ENCODE assay signal across 8 mouse cellular contexts in genomic region chr12:72760376-72761229, GRCm38 (mm10). TPM values are rescaled to one million over a fixed set of nuclear protein-coding genes. Genes with fewer than 3 reads are reported as not detected.
A peak's percentile ranks its signal among the peaks of the same experiment; 100 is the strongest.
DNase-seq lines count a peak whose midpoint lies in the region; ATAC-seq and TF ChIP-seq lines count a peak whose summit lies in the region.

No protein-coding gene starts in this region.

- no peak for TF ChIP-seq CTCF in ES-Bruce4 (IDR thresholded peaks at IDR 0.05; ENCODE audit: low read depth, low read length)
- no peak for TF ChIP-seq CTCF in heart, postnatal 0 days (IDR thresholded peaks at IDR 0.05; ENCODE audit: low read depth)
- TF ChIP-seq CTCF in testis, adult 2 months (IDR thresholded peaks at IDR 0.05; ENCODE audit: control insufficient read depth, insufficient read depth, insufficient replicate concordance, low read depth, low read length) = no peak

- H3K4me3 ChIP-seq in ES-Bruce4 (ENCODE audit: low read depth, low read length) = peak overlapping the region; percentile 84
- peak overlapping the region; percentile 93 for H3K4me3 ChIP-seq in forebrain, embryonic 11.5 days (ENCODE audit: low read depth, low read length)
- H3K4me3 ChIP-seq in heart, postnatal 0 days (ENCODE audit: low read depth, low read length) = peak overlapping the region; percentile 95
- peak overlapping the region; percentile 92 for H3K4me3 ChIP-seq in liver, embryonic 16.5 days (ENCODE audit: low read depth, low read length)
- peak overlapping the region; percentile 90 for H3K4me3 ChIP-seq in neural tube, embryonic 13.5 days
- H3K4me3 ChIP-seq in testis, adult 2 months (ENCODE audit: control insufficient read depth, low read depth, low read length) = peak overlapping the region; percentile 100

- TF ChIP-seq EP300 in ES-Bruce4 (IDR thresholded peaks at IDR 0.05; ENCODE audit: insufficient read depth, low read depth, low read length) = no peak
- peak; percentile 73 for TF ChIP-seq EP300 in heart, postnatal 0 days (IDR thresholded peaks at IDR 0.05; ENCODE audit: low read depth)

- no peaks in the 10 kb centered on the region for H3K27me3 ChIP-seq in ES-Bruce4 (ENCODE audit: control insufficient read depth, insufficient read depth, low read length, poor library complexity, severe bottlenecking)
- no peaks in the 10 kb centered on the region for H3K27me3 ChIP-seq in forebrain, embryonic 11.5 days (ENCODE audit: control insufficient read depth, insufficient read depth, low read length)
- H3K27me3 ChIP-seq in heart, postnatal 0 days (ENCODE audit: control insufficient read depth, insufficient read depth, low read length) = no peaks in the 10 kb centered on the region
- H3K27me3 ChIP-seq in liver, embryonic 16.5 days (ENCODE audit: control insufficient read depth, insufficient read depth, low read depth, low read length) = no peaks in the 10 kb centered on the region
- H3K27me3 ChIP-seq in neural tube, embryonic 13.5 days = no peaks in the 10 kb centered on the region
- H3K27me3 ChIP-seq in testis, adult 2 months (ENCODE audit: control insufficient read depth, insufficient read depth, low read length) = no peaks in the 10 kb centered on the region

- peak; percentile 45 for TF ChIP-seq POLR2A in ES-Bruce4 (IDR thresholded peaks at IDR 0.05; ENCODE audit: insufficient read depth, low read length)
- peak; percentile 76 for TF ChIP-seq POLR2A in testis, adult 2 months (IDR thresholded peaks at IDR 0.05; ENCODE audit: control insufficient read depth, low read depth, low read length)

- peak overlapping the region; percentile 42 for H3K27ac ChIP-seq in ES-Bruce4 (ENCODE audit: insufficient read depth, low read length)
- H3K27ac ChIP-seq in forebrain, embryonic 11.5 days (ENCODE audit: low read depth, low read length) = peak overlapping the region; percentile 91
- peak overlapping the region; percentile 99 for H3K27ac ChIP-seq in heart, postnatal 0 days (ENCODE audit: low read depth)
- H3K27ac ChIP-seq in liver, embryonic 16.5 days (ENCODE audit: low read length) = peak overlapping the region; percentile 98
- peak overlapping the region; percentile 98 for H3K27ac ChIP-seq in neural tube, embryonic 13.5 days (replicated peaks)
- H3K27ac ChIP-seq in testis, adult 2 months (ENCODE audit: control insufficient read depth, insufficient read depth, low read depth, low read length) = peak overlapping the region; percentile 99

- H3K4me2 ChIP-seq in forebrain, embryonic 11.5 days (ENCODE audit: low read depth, low read length, severe bottlenecking) = peak overlapping the region; percentile 68
- peak overlapping the region; percentile 88 for H3K4me2 ChIP-seq in heart, postnatal 0 days (ENCODE audit: low read depth, low read length)
- H3K4me2 ChIP-seq in liver, embryonic 16.5 days (ENCODE audit: low read depth, low read length) = peak overlapping the region; percentile 96
- peak overlapping the region; percentile 53 for H3K4me2 ChIP-seq in neural tube, embryonic 13.5 days

- no peaks in the 10 kb centered on the region for H3K36me3 ChIP-seq in ES-Bruce4 (ENCODE audit: control insufficient read depth, insufficient read depth, low read length, poor library complexity, severe bottlenecking)
- no peaks in the 10 kb centered on the region for H3K36me3 ChIP-seq in forebrain, embryonic 11.5 days (ENCODE audit: control insufficient read depth, insufficient read depth, low read length)
- H3K36me3 ChIP-seq in heart, postnatal 0 days (replicated peaks; ENCODE audit: control insufficient read depth, insufficient read depth, low read length) = no peaks in the 10 kb centered on the region
- H3K36me3 ChIP-seq in liver, embryonic 16.5 days (ENCODE audit: control insufficient read depth, insufficient read depth) = no peaks in the 10 kb centered on the region
- H3K36me3 ChIP-seq in neural tube, embryonic 13.5 days = no peaks in the 10 kb centered on the region
- no peaks in the 10 kb centered on the region; the same call in 1 of the 2 replicates for H3K36me3 ChIP-seq in testis, adult 2 months (ENCODE audit: control insufficient read depth, insufficient read depth, low read length)

- peaks cover 9% of the 10 kb centered on the region for H3K4me1 ChIP-seq in ES-Bruce4 (ENCODE audit: control insufficient read depth, insufficient read depth, low read length)
- H3K4me1 ChIP-seq in forebrain, embryonic 11.5 days (replicated peaks; ENCODE audit: control insufficient read depth, insufficient read depth, low read length) = peaks cover 4% of the 10 kb centered on the region; the same call in 1 of the 2 replicates
- H3K4me1 ChIP-seq in heart, postnatal 0 days (ENCODE audit: control insufficient read depth, insufficient read depth) = peaks cover 15% of the 10 kb centered on the region
- H3K4me1 ChIP-seq in liver, embryonic 16.5 days (ENCODE audit: control insufficient read depth, low read depth, low read length) = peaks cover 23% of the 10 kb centered on the region
- H3K4me1 ChIP-seq in neural tube, embryonic 13.5 days (replicated peaks) = peaks cover 48% of the 10 kb centered on the region
- no peaks in the 10 kb centered on the region for H3K4me1 ChIP-seq in testis, adult 2 months (ENCODE audit: control insufficient read depth, insufficient read depth, low read length)

- peak overlapping the region; percentile 99 for H3K9ac ChIP-seq in ES-Bruce4 (ENCODE audit: low read depth, poor library complexity, severe bottlenecking)
- H3K9ac ChIP-seq in forebrain, embryonic 11.5 days (ENCODE audit: low read length) = peak overlapping the region; percentile 96
- H3K9ac ChIP-seq in heart, postnatal 0 days (replicated peaks; ENCODE audit: low read depth, low read length) = peak overlapping the region; percentile 100
- peak overlapping the region; percentile 98 for H3K9ac ChIP-seq in liver, embryonic 16.5 days (ENCODE audit: low read depth, low read length)
- peak overlapping the region; percentile 100 for H3K9ac ChIP-seq in neural tube, embryonic 13.5 days

- under 1% methylated on average over 69 of the region's 78 CpGs for WGBS in forebrain, embryonic 11.5 days
- under 1% methylated on average over 62 of the region's 78 CpGs for WGBS in heart, postnatal 0 days
- WGBS in liver, embryonic 16.5 days (ENCODE audit: insufficient replicate concordance) = under 1% methylated on average over 69 of the region's 78 CpGs
- WGBS in neural tube, embryonic 13.5 days = under 1% methylated on average over 71 of the region's 78 CpGs

- DNase-seq in c-Kit-positive CD71-positive TER-119-negative erythroid progenitor cells, embryonic 14.5 days (ENCODE audit: low read depth) = peak; percentile 81
- DNase-seq in forebrain, embryonic 11.5 days (ENCODE audit: low spot score) = peak; percentile 99
- DNase-seq in heart, postnatal 0 days (ENCODE audit: low spot score) = peak; percentile 93
- DNase-seq in kidney, postnatal 4 days = peak; percentile 97 to 98

- no peaks in the 10 kb centered on the region for H3K9me3 ChIP-seq in ES-Bruce4 (replicated peaks; ENCODE audit: control insufficient read depth, insufficient read depth, low read length, poor library complexity, severe bottlenecking)
- H3K9me3 ChIP-seq in forebrain, embryonic 11.5 days (ENCODE audit: control insufficient read depth, low read length) = no peaks in the 10 kb centered on the region
- H3K9me3 ChIP-seq in heart, postnatal 0 days (replicated peaks; ENCODE audit: control insufficient read depth, low read length) = no peaks in the 10 kb centered on the region
- no peaks in the 10 kb centered on the region for H3K9me3 ChIP-seq in liver, embryonic 16.5 days (replicated peaks; ENCODE audit: control insufficient read depth, low read length)
- H3K9me3 ChIP-seq in neural tube, embryonic 13.5 days = no peaks in the 10 kb centered on the region

- ATAC-seq in forebrain, embryonic 11.5 days (replicated peaks; ENCODE audit: low FRiP score) = peak; percentile 96
- ATAC-seq in heart, postnatal 0 days (ENCODE audit: insufficient read depth, low read depth) = peak; percentile 94
- peak; percentile 86 for ATAC-seq in liver, embryonic 16.5 days (ENCODE audit: low read depth)
- ATAC-seq in neural tube, embryonic 13.5 days (ENCODE audit: low read depth) = peak; percentile 95

RNA-seq across cellular contexts. Expression of gene Ppm1a, which starts 3.3 kb away (rescaled TPM):
- 183 and 202 TPM in 2 replicates for polyA plus RNA-seq in ES-Bruce4 (2011; ENCODE audit: insufficient read depth, insufficient read length, low read depth, missing spikeins)
- 59.5 and 78.3 TPM in 2 replicates for polyA plus RNA-seq in forebrain, embryonic 11.5 days (2014; fragmentation: Nextera tagmentation; extraction: Ambion mirVana)
- total RNA-seq in heart, postnatal 0 days (2014; rRNA removed; ENCODE audit: low replicate concordance) = 119 and 122 TPM in 2 replicates
- polyA plus RNA-seq in heart, postnatal 0 days (2015; fragmentation: Nextera tagmentation; extraction: Ambion mirVana) = 47.6 and 49.0 TPM in 2 replicates
- 11.0 and 12.1 TPM in 2 replicates for polyA plus RNA-seq in liver, embryonic 16.5 days (2015; fragmentation: Nextera tagmentation; extraction: Ambion mirVana)
- polyA plus RNA-seq in neural tube, embryonic 13.5 days (2015; fragmentation: Nextera tagmentation; extraction: Ambion mirVana) = 75.4 and 77.2 TPM in 2 replicates
- polyA plus RNA-seq in testis, adult 2 months (2012; rRNA removed) = 204 and 252 TPM in 2 replicates

Comparison
In these comparisons a context has a peak if more than half of its experiments do, and no peak if none do; other contexts are left out.
1. Peak in every context shown above with its lines: DNase-seq, ATAC-seq, H3K4me3 ChIP-seq and H3K27ac ChIP-seq.
2. H3K27ac ChIP-seq: peak in every context shown above with its lines; median percentile 99 in heart, postnatal 0 days; 99 in testis, adult 2 months; 98 in liver, embryonic 16.5 days; 98 in neural tube, embryonic 13.5 days; 91 in forebrain, embryonic 11.5 days; 42 in ES-Bruce4.